Mouse (Mus musculus): ENCODE measurements around the gene H2al1h. TPM values are rescaled to one million over a fixed set of nuclear protein-coding genes. Genes with fewer than 3 reads are reported as not detected.

The H2al1h gene
- polyA plus RNA-seq, 1 experiment from 2014 or later: not detected

DNA sequence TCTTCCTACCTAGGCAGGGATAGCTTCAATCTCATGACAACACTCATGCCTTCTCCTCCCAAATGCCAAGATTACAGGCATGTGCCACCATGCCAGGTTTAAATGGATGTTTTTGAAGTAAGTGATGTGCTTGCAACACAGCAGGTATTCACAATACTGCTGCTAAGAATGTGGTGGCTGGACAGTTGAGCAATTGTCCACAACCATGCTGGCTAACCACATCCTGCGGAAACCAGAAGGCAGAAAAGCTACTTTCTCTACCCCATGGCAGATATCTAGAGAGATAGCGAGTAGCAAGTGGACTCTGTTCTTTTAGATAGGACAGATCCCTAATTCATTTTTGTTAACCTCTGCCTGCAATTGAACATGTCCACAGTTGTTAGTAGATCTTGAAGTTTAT is 40.0 kb downstream of the H2al1h start:
- Histone ChIP-seq H3K4me1 (replicated peaks; ENCODE audit: control insufficient read depth, insufficient read depth, low read length) (no peaks in the 10 kb centered on the region; the same call in 1 of the 2 replicates), H3K9ac (ENCODE audit: low read length) (no peak overlapping the region), H3K27ac (ENCODE audit: low read length) (no peak overlapping the region), H3K9me3 (ENCODE audit: control insufficient read depth, low read length) (no peaks in the 10 kb centered on the region), H3K4me3 (ENCODE audit: low read length) (no peak overlapping the region), H3K27me3 (ENCODE audit: control insufficient read depth, insufficient read depth, low read depth, low read length) (no peaks in the 10 kb centered on the region; the same call in 1 of the 2 replicates), H3K36me3 (ENCODE audit: control insufficient read depth, insufficient read depth, low read length) (no peaks in the 10 kb centered on the region), H3K4me2 (ENCODE audit: low read depth, low read length) (no peak overlapping the region)
- 88% methylated on average over 2 of the region's 2 CpGs for WGBS
- no peak for ATAC-seq (ENCODE audit: low read depth)

DNA sequence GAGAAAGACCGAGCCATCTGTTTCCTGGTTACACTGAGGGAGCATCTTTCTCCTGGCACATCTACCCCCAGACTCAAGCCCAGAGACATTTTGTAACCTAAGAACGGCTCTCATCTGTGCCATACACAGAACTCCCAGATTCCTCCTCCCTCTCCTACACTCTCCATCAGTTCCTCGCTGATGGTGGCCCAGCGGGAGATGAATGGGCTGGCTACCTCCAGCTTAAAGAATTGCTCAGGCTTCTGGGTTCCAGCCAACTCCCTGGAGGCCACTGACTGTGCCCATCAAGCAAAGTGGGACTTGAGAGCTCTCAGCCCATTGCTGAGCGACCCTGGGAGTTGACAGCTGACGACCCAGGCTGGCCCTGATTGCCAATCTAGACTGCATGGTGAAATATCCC is 42.6 kb downstream of the H2al1h start:
- H3K27me3 ChIP-seq (ENCODE audit: control insufficient read depth, insufficient read depth, low read depth, low read length): no peaks in the 10 kb centered on the region; the same call in 1 of the 2 replicates
- H3K27ac ChIP-seq (ENCODE audit: low read length): no peak overlapping the region
- H3K36me3 ChIP-seq (ENCODE audit: control insufficient read depth, insufficient read depth, low read length): no peaks in the 10 kb centered on the region
- ATAC-seq (ENCODE audit: low read depth): 0 out of 2 replicates have a peak, but pooled peaks have one; percentile 45
- no peak overlapping the region for H3K9ac ChIP-seq (ENCODE audit: low read length)
- H3K9me3 ChIP-seq (ENCODE audit: control insufficient read depth, low read length): no peaks in the 10 kb centered on the region
- no peak overlapping the region for H3K4me3 ChIP-seq (ENCODE audit: low read length)
- no peak overlapping the region for H3K4me2 ChIP-seq (ENCODE audit: low read depth, low read length)
- H3K4me1 ChIP-seq (replicated peaks; ENCODE audit: control insufficient read depth, insufficient read depth, low read length): no peaks in the 10 kb centered on the region; the same call in 1 of the 2 replicates
- 47% methylated on average over 6 of the region's 6 CpGs for WGBS

DNA sequence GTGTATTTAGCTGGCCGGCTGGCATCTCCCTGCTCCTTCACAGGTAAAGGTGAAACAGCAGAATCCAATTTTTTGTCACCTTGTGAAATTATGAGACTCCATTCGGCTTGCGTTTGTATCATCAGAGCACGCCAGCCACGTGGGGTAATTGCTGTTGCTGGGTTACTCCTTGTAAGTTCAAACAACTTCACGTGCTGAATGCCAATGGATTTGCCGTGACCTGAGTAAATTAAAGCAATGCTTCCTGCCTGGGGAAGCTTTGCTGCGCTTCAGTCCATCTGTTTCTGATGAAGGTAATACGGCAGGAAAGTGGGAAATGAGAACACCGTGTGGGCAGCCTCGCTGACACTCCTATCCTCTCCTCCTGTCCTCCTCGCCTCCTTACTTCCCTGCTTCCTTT is 43.9 kb downstream of the H2al1h start:
- Histone ChIP-seq H3K9me3 (ENCODE audit: control insufficient read depth, low read length) (no peaks in the 10 kb centered on the region), H3K36me3 (ENCODE audit: control insufficient read depth, insufficient read depth, low read length) (no peaks in the 10 kb centered on the region), H3K9ac (ENCODE audit: low read length) (no peak overlapping the region), H3K4me1 (replicated peaks; ENCODE audit: control insufficient read depth, insufficient read depth, low read length) (no peaks in the 10 kb centered on the region; the same call in 1 of the 2 replicates), H3K27me3 (ENCODE audit: control insufficient read depth, insufficient read depth, low read depth, low read length) (no peaks in the 10 kb centered on the region; the same call in 1 of the 2 replicates), H3K27ac (ENCODE audit: low read length) (no peak overlapping the region), H3K4me3 (ENCODE audit: low read length) (no peak overlapping the region), H3K4me2 (ENCODE audit: low read depth, low read length) (no peak overlapping the region)
- WGBS: 56% methylated on average over 12 of the region's 12 CpGs
- no peak for ATAC-seq (ENCODE audit: low read depth)

Other genes starting within 250 kb of the H2al1h start
- gene H2al1a, start 22.2 kb upstream of the H2al1h start, polyA plus RNA-seq (2015; fragmentation: Nextera tagmentation; extraction: Ambion mirVana): not detected in 2 replicates
- not detected in 2 replicates for gene H2al1b, start 19.1 kb upstream of the H2al1h start, polyA plus RNA-seq (2015; fragmentation: Nextera tagmentation; extraction: Ambion mirVana)
- gene H2al1c, start 15.8 kb upstream of the H2al1h start, polyA plus RNA-seq (2015; fragmentation: Nextera tagmentation; extraction: Ambion mirVana): not detected in 2 replicates
- not detected in 2 replicates for gene H2al1d, start 12.7 kb upstream of the H2al1h start, polyA plus RNA-seq (2015; fragmentation: Nextera tagmentation; extraction: Ambion mirVana)
- not detected in 2 replicates for gene H2al1e, start 9.6 kb upstream of the H2al1h start, polyA plus RNA-seq (2015; fragmentation: Nextera tagmentation; extraction: Ambion mirVana)
- gene H2al1f, start 6.3 kb upstream of the H2al1h start, polyA plus RNA-seq (2015; fragmentation: Nextera tagmentation; extraction: Ambion mirVana): not detected in 2 replicates
- gene H2al1g, start 3.2 kb upstream of the H2al1h start, polyA plus RNA-seq (2015; fragmentation: Nextera tagmentation; extraction: Ambion mirVana): not detected in 2 replicates
- gene H2al1i, start 3.2 kb downstream of the H2al1h start, polyA plus RNA-seq (2015; fragmentation: Nextera tagmentation; extraction: Ambion mirVana): not detected in 2 replicates
- gene H2al1j, start 6.3 kb downstream of the H2al1h start, polyA plus RNA-seq (2015; fragmentation: Nextera tagmentation; extraction: Ambion mirVana): not detected in 2 replicates

All from lung, embryonic 16.5 days (tissue).